Mouse (Mus musculus): Measurements from ENCODE around the gene Kcnip4. TPM values are rescaled to one million over a fixed set of nuclear protein-coding genes. Genes with fewer than 3 reads are reported as not detected.

Kcnip4 gene
- total RNA-seq, 2 experiments from 2014 or later: 58.4 to 59.9 TPM

GRCm38 (mm10) chr5:49284776-49285175, 239.9 kb downstream of the Kcnip4 start:
- no peak for DNase-seq (ENCODE audit: low spot score in 2 of 2)
- intact Hi-C loops (cut with DNase I): no loop called here

GRCm38 (mm10) chr5:49283403-49283802, 241.3 kb downstream of the Kcnip4 start:
- intact Hi-C loops (cut with DNase I): no loop called here
- DNase-seq (ENCODE audit: low spot score in 2 of 2): no peak

GRCm38 (mm10) chr5:49271864-49272263, 252.8 kb downstream of the Kcnip4 start:
- intact Hi-C loops (cut with DNase I): no loop called here
- no peak for DNase-seq (ENCODE audit: low spot score in 2 of 2)

- intact Hi-C loops (cut with DNase I): no loop called here
These were observed 255.9 kb downstream of the Kcnip4 start for GRCm38 (mm10) chr5:49268807-49269206.

GRCm38 (mm10) chr5:49259356-49259755, 265.4 kb downstream of the Kcnip4 start:
- intact Hi-C loops (cut with DNase I): no loop called here
- peak; percentile 13 to 21 for DNase-seq (ENCODE audit: low spot score in 2 of 2)

More at GRCm38 (mm10) chr5:49268807-49269206, 255.9 kb downstream of the Kcnip4 start:
- no peak for DNase-seq (ENCODE audit: low spot score in 2 of 2)

GRCm38 (mm10) chr5:49256850-49257249, 267.9 kb downstream of the Kcnip4 start:
- intact Hi-C loops (cut with DNase I): no loop called here
- DNase-seq (ENCODE audit: low spot score in 2 of 2): no peak

GRCm38 (mm10) chr5:49255983-49256382, 268.7 kb downstream of the Kcnip4 start:
- peak in 1 of 2 experiments; percentile 7 for DNase-seq (ENCODE audit: low spot score in 2 of 2)
- intact Hi-C loops (cut with DNase I): no loop called here

- DNase-seq (ENCODE audit: low spot score in 2 of 2): no peak
- intact Hi-C loops (cut with DNase I): no loop called here
These were observed 277.6 kb downstream of the Kcnip4 start for GRCm38 (mm10) chr5:49247081-49247480.

- no peak for DNase-seq (ENCODE audit: low spot score in 2 of 2)
- intact Hi-C loops (cut with DNase I): no loop called here
These were observed 280.3 kb downstream of the Kcnip4 start for GRCm38 (mm10) chr5:49244414-49244813.

GRCm38 (mm10) chr5:49241708-49242107, 283.0 kb downstream of the Kcnip4 start:
- intact Hi-C loops (cut with DNase I): no loop called here
- no peak for DNase-seq (ENCODE audit: low spot score in 2 of 2)

GRCm38 (mm10) chr5:49201164-49201756, 323.4 kb downstream of the Kcnip4 start:
- DNase-seq (ENCODE audit: low spot score in 2 of 2): no peak
- intact Hi-C loops (cut with DNase I): no loop called here

- no peak for DNase-seq (ENCODE audit: low spot score in 2 of 2)
- intact Hi-C loops (cut with DNase I): no loop called here
These were observed 336.5 kb downstream of the Kcnip4 start for GRCm38 (mm10) chr5:49188236-49188635.

GRCm38 (mm10) chr5:49150116-49150811, 374.4 kb downstream of the Kcnip4 start:
- intact Hi-C loops (cut with DNase I): no loop called here
- DNase-seq (ENCODE audit: low spot score in 2 of 2): no peak

- intact Hi-C loops (cut with DNase I): no loop called here
- no peak for DNase-seq (ENCODE audit: low spot score in 2 of 2)
These were observed 375.0 kb downstream of the Kcnip4 start for GRCm38 (mm10) chr5:49149684-49150083.

GRCm38 (mm10) chr5:49095432-49095831, 429.3 kb downstream of the Kcnip4 start:
- intact Hi-C loops (cut with DNase I): loop anchor here (10.0 kb wide), 1 partner anchor 869 kb away; no protein-coding TSS in a partner anchor
- no peak for DNase-seq (ENCODE audit: low spot score in 2 of 2)

- peak; percentile 26 to 43 for DNase-seq (ENCODE audit: low spot score in 2 of 2)
- intact Hi-C loops (cut with DNase I): loop anchor here (10.0 kb wide), 1 partner anchor 870 kb away; no protein-coding TSS in a partner anchor
These were observed 429.8 kb downstream of the Kcnip4 start for GRCm38 (mm10) chr5:49094945-49095344.

GRCm38 (mm10) chr5:49094306-49094705, 430.4 kb downstream of the Kcnip4 start:
- DNase-seq (ENCODE audit: low spot score in 2 of 2): no peak
- intact Hi-C loops (cut with DNase I): loop anchor here (10.0 kb wide), 1 partner anchor 870 kb away; no protein-coding TSS in a partner anchor

- DNase-seq (ENCODE audit: low spot score in 2 of 2): peak; percentile 94 to 97
- intact Hi-C loops (cut with DNase I): loop anchor here (1.0 to 10.0 kb wide), 2 partner anchors 260 to 875 kb away; no protein-coding TSS in a partner anchor
These were observed 434.5 kb downstream of the Kcnip4 start for GRCm38 (mm10) chr5:49090122-49090680.

- peak in 1 of 2 experiments; percentile 5 for DNase-seq (ENCODE audit: low spot score in 2 of 2)
- intact Hi-C loops (cut with DNase I): loop anchor here (10.0 kb wide), 1 partner anchor 631 kb away; no protein-coding TSS in a partner anchor
These were observed 459.1 kb downstream of the Kcnip4 start for GRCm38 (mm10) chr5:49065646-49066045.

- intact Hi-C loops (cut with DNase I): no loop called here
- DNase-seq (ENCODE audit: low spot score in 2 of 2): no peak
These were observed 465.8 kb downstream of the Kcnip4 start for GRCm38 (mm10) chr5:49058926-49059325.

Data from left cerebral cortex, postnatal 14 days (tissue).